Mouse (Mus musculus) liver, embryonic 15.5 days (tissue): ENCODE measurements around the gene Clec16a. TPM values are rescaled to one million over a fixed set of nuclear protein-coding genes. Genes with fewer than 3 reads are reported as not detected.
A peak's percentile ranks its signal among the peaks of the same experiment; 100 is the strongest.

Experiments
- ATAC-seq: fragments of 200-750 bp; cut with Nextera tagmentation; 2 replicates; pipeline ENCODE4 v1.8.0; 2017; ENCODE audit warnings: moderate number of reproducible peaks, mild to moderate bottlenecking, moderate library complexity; ENCODE audit not compliant: insufficient read depth
- H3K27ac ChIP-seq: fragments of 300-500 bp; sonication (generic); replicated peaks from 2 replicates; pipeline ENCODE4 v1.5.1; 2015; ENCODE audit warnings: mild to moderate bottlenecking, inconsistent platforms
- H3K27me3 ChIP-seq: fragments of 300-500 bp; sonication (generic); 2 replicates; pipeline ENCODE4 v1.6.1; 2015; ENCODE audit warnings: mild to moderate bottlenecking, inconsistent platforms
- H3K36me3 ChIP-seq: fragments of 300-500 bp; sonication (generic); replicated peaks from 2 replicates; pipeline ENCODE4 v1.6.1; 2015; ENCODE audit warnings: moderate library complexity, mild to moderate bottlenecking, inconsistent platforms
- H3K4me1 ChIP-seq: fragments of 300-500 bp; sonication (generic); replicated peaks from 2 replicates; pipeline ENCODE4 v1.6.1; 2015; ENCODE audit warnings: inconsistent platforms
- H3K4me2 ChIP-seq: fragments of 300-500 bp; sonication (generic); 2 replicates; pipeline ENCODE4 v1.6.1; 2015; ENCODE audit warnings: moderate library complexity, mild to moderate bottlenecking, inconsistent platforms
- H3K4me3 ChIP-seq: fragments of 300-500 bp; sonication (generic); replicated peaks from 2 replicates; pipeline ENCODE4 v1.5.1; 2015; ENCODE audit warnings: mild to moderate bottlenecking, inconsistent platforms
- H3K9ac ChIP-seq: fragments of 300-500 bp; sonication (generic); 2 replicates; pipeline ENCODE4 v1.6.1; 2015; ENCODE audit warnings: moderate library complexity, mild to moderate bottlenecking, inconsistent platforms
- H3K9me3 ChIP-seq: fragments of 300-500 bp; sonication (generic); replicated peaks from 2 replicates; pipeline ENCODE4 v1.6.1; 2016; ENCODE audit warnings: inconsistent platforms
- WGBS: fragments of 180-500 bp; shearing (Covaris S2); methylation state at CpG from one replicate; pipeline ENCODE4 v1.1.7; 2015; ENCODE audit warnings: mixed read lengths; ENCODE audit not compliant: insufficient replicate concordance; 5-methylcytosine and 5-hydroxymethylcytosine counted together
- polyA plus RNA-seq: library from polyadenylated mRNA; unstranded; fragments of >200 nt; fragmentation: Nextera tagmentation; extraction: Ambion mirVana; gene quantifications from 2 replicates; pipeline ENCODE4 v1.2.1, GENCODE M21; 2015

Clec16a gene
- polyA plus RNA-seq, 1 experiment from 2014 or later = 10.9 TPM

DNA sequence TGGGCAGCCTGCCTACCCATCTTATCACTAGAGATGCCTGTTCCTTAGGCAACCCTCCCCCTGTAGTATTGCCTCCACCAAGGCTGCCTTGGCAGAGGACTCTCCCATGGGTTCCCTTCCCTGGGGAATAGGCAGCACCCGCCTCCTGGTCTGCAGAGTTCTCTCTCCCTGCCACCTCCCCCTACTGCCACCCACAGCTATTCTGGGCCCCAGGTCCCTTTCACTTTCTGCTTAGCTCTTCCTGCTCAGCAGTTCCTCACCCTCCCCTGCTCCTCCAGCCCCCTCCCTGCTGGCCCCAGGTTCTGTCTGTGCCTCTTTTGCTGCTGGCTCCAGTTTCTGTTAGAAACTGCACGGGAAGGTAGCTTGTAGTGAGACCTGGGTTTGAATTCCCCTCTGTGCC is 224.5 kb downstream of the Clec16a start:
- ATAC-seq = no peak
- Histone ChIP-seq H3K4me2 (no peak overlapping the region), H3K9me3 (no peaks in the 10 kb centered on the region), H3K36me3 (no peaks in the 10 kb centered on the region), H3K4me1 (peaks cover 16% of the 10 kb centered on the region; the same call in 1 of the 2 replicates), H3K27ac (no peak overlapping the region), H3K9ac (no peak overlapping the region), H3K4me3 (no peak overlapping the region), H3K27me3 (peaks cover 14% of the 10 kb centered on the region)
- 16% methylated on average over 2 of the region's 2 CpGs for WGBS

DNA sequence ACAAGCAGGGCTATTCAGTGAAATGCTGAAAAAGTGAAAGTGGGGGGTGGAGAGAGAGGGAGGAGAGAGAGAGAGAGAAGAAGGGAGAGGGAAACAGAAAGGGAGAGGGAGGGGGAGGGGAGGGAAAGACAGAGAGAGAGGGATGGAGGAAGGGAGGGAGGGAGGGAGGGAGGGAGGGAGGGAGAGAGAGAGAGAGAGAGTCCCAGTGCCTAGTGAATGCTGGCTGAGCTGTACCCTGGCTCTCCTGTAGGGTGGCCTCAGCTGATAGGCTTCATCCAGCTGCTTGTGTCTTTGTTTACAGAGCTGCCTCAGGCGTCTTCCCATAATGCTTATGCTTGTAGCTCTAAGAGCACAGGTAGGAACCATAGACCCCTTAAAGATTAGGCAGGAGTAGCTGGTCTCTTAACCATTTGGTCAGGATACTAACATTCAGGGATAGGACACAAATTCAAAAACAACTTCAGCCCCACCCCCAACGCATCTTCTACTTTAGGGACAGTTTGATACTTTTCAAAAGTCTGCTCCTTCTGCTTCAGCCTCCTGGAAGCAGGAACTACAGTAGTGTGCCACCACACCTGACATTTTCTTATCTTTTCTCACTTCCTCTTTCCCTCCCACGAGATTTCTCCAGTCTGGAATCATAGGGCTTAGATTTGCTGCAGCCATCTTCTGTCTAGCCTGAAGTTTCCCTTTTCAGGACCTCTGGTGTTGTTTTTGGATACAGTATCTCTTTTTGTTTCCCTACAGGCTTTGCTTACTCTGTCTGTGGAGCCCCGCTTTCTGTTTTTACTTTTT is 225.6 kb downstream of the Clec16a start:
- peaks cover 16% of the 10 kb centered on the region; the same call in 1 of the 2 replicates for H3K4me1 ChIP-seq
- H3K27ac ChIP-seq = no peak overlapping the region
- no peak overlapping the region for H3K4me2 ChIP-seq
- no peak overlapping the region for H3K9ac ChIP-seq
- no peak for ATAC-seq
- H3K4me3 ChIP-seq = no peak overlapping the region
- no peaks in the 10 kb centered on the region for H3K9me3 ChIP-seq
- 33% methylated on average over 4 of the region's 4 CpGs for WGBS
- no peaks in the 10 kb centered on the region for H3K36me3 ChIP-seq
- peaks cover 14% of the 10 kb centered on the region for H3K27me3 ChIP-seq

- Histone ChIP-seq H3K27ac (no peak overlapping the region), H3K36me3 (no peaks in the 10 kb centered on the region), H3K4me3 (no peak overlapping the region), H3K4me1 (peaks cover 16% of the 10 kb centered on the region; the same call in 1 of the 2 replicates), H3K27me3 (peaks cover 14% of the 10 kb centered on the region), H3K9me3 (no peaks in the 10 kb centered on the region), H3K9ac (no peak overlapping the region), H3K4me2 (no peak overlapping the region)
- 28% methylated on average over 19 of the region's 19 CpGs for WGBS
- ATAC-seq = 0 out of 2 replicates have a peak, but pooled peaks have one; percentile 18
Measured at GRCm38 (mm10) chr16:10771769-10772510, 226.8 kb downstream of the Clec16a start.

- H3K4me1 ChIP-seq = peaks cover 26% of the 10 kb centered on the region
- WGBS = 77% methylated on average over 8 of the region's 8 CpGs
Measured at GRCm38 (mm10) chr16:10773543-10773942, 228.4 kb downstream of the Clec16a start.

DNA sequence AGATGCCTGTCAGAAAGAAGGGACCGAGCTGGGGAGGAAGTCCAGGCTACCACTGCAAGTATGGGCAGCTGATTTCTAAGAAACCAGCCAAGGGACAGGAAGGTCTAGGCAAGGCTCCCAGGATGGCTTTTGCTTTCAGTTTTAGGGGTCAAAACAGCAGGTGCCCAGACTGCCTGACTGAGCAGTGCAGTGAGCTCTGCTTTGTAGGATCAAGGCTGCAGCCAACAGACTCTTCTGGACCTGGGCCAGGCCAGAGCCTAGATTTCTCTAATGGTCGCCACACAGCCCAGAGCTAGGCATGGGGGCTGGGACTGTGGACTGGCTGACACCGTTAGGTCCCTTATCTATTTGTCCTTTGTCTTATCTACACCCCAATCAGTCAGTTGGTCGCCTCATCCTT is 229.6 kb downstream of the Clec16a start:
- Histone ChIP-seq H3K4me2 (no peak overlapping the region), H3K27ac (no peak overlapping the region), H3K36me3 (no peaks in the 10 kb centered on the region), H3K27me3 (no peaks in the 10 kb centered on the region), H3K9me3 (no peaks in the 10 kb centered on the region), H3K4me3 (no peak overlapping the region), H3K9ac (no peak overlapping the region), H3K4me1 (peaks cover 19% of the 10 kb centered on the region)
- no peak for ATAC-seq
- WGBS = 12% methylated on average over 4 of the region's 4 CpGs

More at GRCm38 (mm10) chr16:10773543-10773942, 228.4 kb downstream of the Clec16a start:
- Histone ChIP-seq H3K4me3 (no peak overlapping the region), H3K36me3 (no peaks in the 10 kb centered on the region), H3K9ac (no peak overlapping the region), H3K27ac (no peak overlapping the region), H3K9me3 (no peaks in the 10 kb centered on the region), H3K27me3 (peaks cover 7% of the 10 kb centered on the region; the same call in 1 of the 2 replicates), H3K4me2 (no peak overlapping the region)
- no peak for ATAC-seq

GRCm38 (mm10) chr16:10776322-10776721 is 231.2 kb downstream of the Clec16a start:
- Histone ChIP-seq H3K27me3 (no peaks in the 10 kb centered on the region), H3K4me3 (no peak overlapping the region), H3K4me2 (no peak overlapping the region), H3K27ac (no peak overlapping the region), H3K9me3 (no peaks in the 10 kb centered on the region), H3K4me1 (peaks cover 11% of the 10 kb centered on the region), H3K36me3 (no peaks in the 10 kb centered on the region), H3K9ac (no peak overlapping the region)
- ATAC-seq = no peak
- WGBS = 47% methylated on average over 7 of the region's 7 CpGs

DNA sequence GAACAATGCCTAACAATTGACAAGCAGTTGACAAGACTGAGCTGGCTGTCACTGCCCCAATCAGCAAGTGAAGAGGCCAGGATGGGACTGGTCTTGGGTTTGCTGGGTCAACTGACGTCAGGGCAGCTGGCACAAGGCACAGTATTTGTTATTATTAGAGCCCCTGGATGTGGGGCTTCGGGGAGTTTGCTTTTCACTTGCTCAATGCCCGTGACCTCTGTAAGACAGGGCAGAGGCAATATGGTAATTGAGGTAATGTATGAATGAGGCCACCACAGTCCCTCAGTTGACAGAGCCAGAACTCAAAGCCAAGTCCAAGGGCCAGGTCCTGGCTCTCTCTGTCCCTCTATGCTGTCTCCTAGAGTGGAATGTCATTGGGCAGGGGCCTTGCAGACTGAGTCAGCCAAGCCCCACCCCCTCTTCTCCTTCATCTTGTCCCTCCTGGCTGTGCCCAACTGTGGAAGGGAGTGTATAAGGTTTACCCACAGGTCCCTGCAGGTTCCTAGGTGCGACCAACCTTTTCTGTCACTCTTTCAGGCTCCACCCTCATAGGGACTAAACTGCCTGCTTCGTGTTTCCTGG is 232.5 kb downstream of the Clec16a start:
- Histone ChIP-seq H3K27me3 (peaks cover 10% of the 10 kb centered on the region), H3K27ac (no peak overlapping the region), H3K4me2 (no peak overlapping the region), H3K4me1 (peaks cover 15% of the 10 kb centered on the region), H3K9ac (no peak overlapping the region), H3K9me3 (no peaks in the 10 kb centered on the region), H3K4me3 (no peak overlapping the region), H3K36me3 (no peaks in the 10 kb centered on the region)
- WGBS = 45% methylated on average over 5 of the region's 5 CpGs
- 0 out of 2 replicates have a peak, but pooled peaks have one; percentile 28 for ATAC-seq

- H3K27ac ChIP-seq = no peak overlapping the region
- peaks cover 36% of the 10 kb centered on the region for H3K4me1 ChIP-seq
- no peak overlapping the region for H3K4me2 ChIP-seq
- 61% methylated on average over 5 of the region's 5 CpGs for WGBS
- no peak overlapping the region for H3K9ac ChIP-seq
- no peak overlapping the region for H3K4me3 ChIP-seq
- no peak for ATAC-seq
- no peaks in the 10 kb centered on the region for H3K9me3 ChIP-seq
- no peaks in the 10 kb centered on the region for H3K36me3 ChIP-seq
- peaks cover 37% of the 10 kb centered on the region for H3K27me3 ChIP-seq
Measured at GRCm38 (mm10) chr16:10780631-10781120, 235.5 kb downstream of the Clec16a start.

GRCm38 (mm10) chr16:10781862-10782371 is 236.8 kb downstream of the Clec16a start:
- ATAC-seq = no peak
- Histone ChIP-seq H3K36me3 (no peaks in the 10 kb centered on the region), H3K9me3 (no peaks in the 10 kb centered on the region), H3K4me1 (peaks cover 47% of the 10 kb centered on the region), H3K9ac (no peak overlapping the region), H3K4me2 (no peak overlapping the region), H3K27me3 (peaks cover 37% of the 10 kb centered on the region), H3K27ac (no peak overlapping the region), H3K4me3 (no peak overlapping the region)
- 52% methylated on average over 9 of the region's 9 CpGs for WGBS

GRCm38 (mm10) chr16:10782377-10783151 is 237.4 kb downstream of the Clec16a start:
- Histone ChIP-seq H3K9me3 (no peaks in the 10 kb centered on the region), H3K4me2 (peak overlapping the region; percentile 18; the same call in 1 of the 2 replicates), H3K4me3 (no peak overlapping the region), H3K9ac (no peak overlapping the region), H3K27me3 (peaks cover 37% of the 10 kb centered on the region), H3K27ac (no peak overlapping the region), H3K4me1 (peaks cover 46% of the 10 kb centered on the region), H3K36me3 (no peaks in the 10 kb centered on the region)
- ATAC-seq = no peak
- 43% methylated on average over 6 of the region's 6 CpGs for WGBS
